Mouse (Mus musculus): ENCODE data around the gene Tulp3.

DNA sequence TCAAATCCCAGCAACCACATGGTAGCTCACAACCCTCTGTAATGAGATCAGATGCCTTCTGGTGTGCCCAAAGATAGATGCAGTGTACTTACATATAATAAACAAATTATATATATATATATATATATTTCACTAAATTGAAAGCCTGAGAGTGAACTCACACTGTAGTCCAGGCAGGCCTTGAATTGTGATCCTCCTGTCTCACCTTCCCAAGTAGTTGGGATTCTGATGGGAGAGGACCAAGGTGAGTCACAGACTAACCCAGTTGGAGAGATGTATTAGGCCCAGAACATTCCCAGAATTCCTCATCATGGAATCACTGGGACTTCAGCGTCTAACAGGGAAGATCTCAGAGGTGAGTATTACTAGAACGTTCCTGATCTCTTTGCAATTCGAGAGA lies 43.3 kb upstream of the Tulp3 start, which contains the start of gene Nrip2:
- no peak for TF ChIP-seq CTCF (IDR thresholded peaks at IDR 0.05; ENCODE audit: extremely low read depth, insufficient read depth, low read length)
- no peak for TF ChIP-seq POLR2A (IDR thresholded peaks at IDR 0.05; ENCODE audit: extremely low read depth, insufficient read depth, low read length)

Measured in cortical plate, adult 2 months (tissue).